Mouse (Mus musculus) kidney, embryonic 14.5 days (tissue): ENCODE results near the gene Kcnj15. TPM values are rescaled to one million over a fixed set of nuclear protein-coding genes. Genes with fewer than 3 reads are reported as not detected.

Experiments
- ATAC-seq: fragments of 200-750 bp; cut with Nextera tagmentation; 2 replicates; pipeline ENCODE4 v1.8.0; 2017; ENCODE audit warnings: moderate number of reproducible peaks, mild to moderate bottlenecking, moderate TSS enrichment, moderate library complexity; ENCODE audit not compliant: low FRiP score, low TSS enrichment
- H3K27ac ChIP-seq: fragments of 300-500 bp; sonication (generic); 2 replicates; pipeline ENCODE4 v1.5.1; 2014; ENCODE audit warnings: low read depth, mild to moderate bottlenecking, low read length, moderate library complexity, mixed read lengths
- H3K27me3 ChIP-seq: fragments of 300-500 bp; sonication (generic); 2 replicates; pipeline ENCODE4 v1.6.1; 2014; ENCODE audit warnings: mild to moderate bottlenecking, low read length; ENCODE audit not compliant: control insufficient read depth, insufficient read depth
- H3K36me3 ChIP-seq: fragments of 300-500 bp; sonication (generic); 2 replicates; pipeline ENCODE4 v1.6.1; 2014; ENCODE audit warnings: low read length, mixed read lengths; ENCODE audit not compliant: control insufficient read depth, insufficient read depth
- H3K4me1 ChIP-seq: fragments of 300-500 bp; sonication (generic); 2 replicates; pipeline ENCODE4 v1.6.1; 2014; ENCODE audit warnings: low read length, mixed read lengths; ENCODE audit not compliant: control insufficient read depth, insufficient read depth
- H3K4me2 ChIP-seq: fragments of 300-500 bp; sonication (generic); replicated peaks from 2 replicates; pipeline ENCODE4 v1.6.1; 2014; ENCODE audit warnings: low read depth, mild to moderate bottlenecking, low read length
- H3K4me3 ChIP-seq: fragments of 300-500 bp; sonication (generic); 2 replicates; pipeline ENCODE4 v1.5.1; 2014; ENCODE audit warnings: mild to moderate bottlenecking, low read length
- H3K9ac ChIP-seq: fragments of 300-500 bp; sonication (generic); 2 replicates; pipeline ENCODE4 v1.6.1; 2014; ENCODE audit warnings: low read depth, mild to moderate bottlenecking, low read length, moderate library complexity
- H3K9me3 ChIP-seq: fragments of 300-500 bp; sonication (generic); 2 replicates; pipeline ENCODE4 v1.6.1; 2016; ENCODE audit warnings: low read length; ENCODE audit not compliant: control insufficient read depth
- WGBS: fragments of 180-500 bp; shearing (Covaris S2); extraction: QIAGEN DNeasy Blood & Tissue Kit; methylation state at CpG from one replicate; pipeline ENCODE4 v1.1.7; 2014; 5-methylcytosine and 5-hydroxymethylcytosine counted together
- polyA plus RNA-seq: library from polyadenylated mRNA; unstranded; fragments of >200 nt; fragmentation: Nextera tagmentation; extraction: Ambion mirVana; gene quantifications from 2 replicates; pipeline ENCODE4 v1.2.1, GENCODE M21; 2014

The Kcnj15 gene
- polyA plus RNA-seq, 1 experiment from 2014 or later = 1.3 TPM

DNA sequence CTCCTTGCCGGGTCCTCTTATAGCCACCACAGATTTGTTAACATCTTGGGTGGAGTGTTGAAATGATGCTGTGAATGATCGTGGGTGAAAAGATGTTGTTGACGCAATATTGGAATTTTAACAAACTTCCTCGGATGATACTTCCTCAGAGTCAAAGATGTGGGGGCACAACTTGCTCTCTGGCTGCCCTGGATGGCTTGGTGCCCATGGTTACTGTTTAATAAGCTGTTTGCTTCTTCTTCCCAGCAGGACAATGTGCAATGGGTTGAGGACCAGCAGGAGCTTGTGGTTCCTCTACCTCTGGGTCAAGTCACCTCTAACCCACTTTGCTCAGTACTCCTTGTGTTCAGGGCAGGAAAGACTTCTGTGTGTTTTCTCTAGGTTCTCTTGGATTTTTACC is 15.2 kb upstream of the Kcnj15 start:
- H3K9me3 ChIP-seq = no peaks in the 10 kb centered on the region
- WGBS = 93% methylated on average over 4 of the region's 4 CpGs

DNA sequence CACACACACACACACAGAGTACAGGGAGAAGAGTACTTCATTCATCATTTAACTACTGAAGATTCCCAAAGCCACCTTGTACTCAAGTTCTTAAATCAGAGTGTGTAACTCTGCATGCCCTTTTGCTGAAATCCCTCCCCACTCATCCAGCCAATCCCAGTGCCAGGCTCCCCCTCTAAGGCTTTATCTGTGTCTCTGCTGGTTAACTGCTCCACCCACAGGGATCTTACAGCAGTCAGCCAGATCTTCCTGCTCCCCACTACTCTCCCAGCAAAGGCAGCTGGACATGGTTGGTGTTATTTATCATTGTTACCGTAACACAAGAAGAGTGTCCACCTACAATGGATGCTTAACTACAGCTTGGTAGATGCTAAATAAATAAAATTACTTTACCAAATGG is 14.0 kb upstream of the Kcnj15 start:
- H3K4me2 ChIP-seq = no peak overlapping the region
- H3K9ac ChIP-seq = no peak overlapping the region
- no peak overlapping the region for H3K4me3 ChIP-seq
- H3K9me3 ChIP-seq = no peaks in the 10 kb centered on the region
- no peaks in the 10 kb centered on the region for H3K36me3 ChIP-seq
- H3K27me3 ChIP-seq = no peaks in the 10 kb centered on the region
- ATAC-seq = no peak
- 79% methylated on average over 1 of the region's 1 CpGs for WGBS
- H3K27ac ChIP-seq = no peak overlapping the region
- no peaks in the 10 kb centered on the region for H3K4me1 ChIP-seq

More for the DNA sequence above, 15.2 kb upstream of the Kcnj15 start:
- no peak overlapping the region for H3K9ac ChIP-seq
- no peak overlapping the region for H3K4me3 ChIP-seq
- H3K27ac ChIP-seq = no peak overlapping the region
- no peaks in the 10 kb centered on the region for H3K4me1 ChIP-seq
- ATAC-seq = no peak
- no peaks in the 10 kb centered on the region for H3K27me3 ChIP-seq
- no peaks in the 10 kb centered on the region for H3K36me3 ChIP-seq
- no peak overlapping the region for H3K4me2 ChIP-seq

DNA sequence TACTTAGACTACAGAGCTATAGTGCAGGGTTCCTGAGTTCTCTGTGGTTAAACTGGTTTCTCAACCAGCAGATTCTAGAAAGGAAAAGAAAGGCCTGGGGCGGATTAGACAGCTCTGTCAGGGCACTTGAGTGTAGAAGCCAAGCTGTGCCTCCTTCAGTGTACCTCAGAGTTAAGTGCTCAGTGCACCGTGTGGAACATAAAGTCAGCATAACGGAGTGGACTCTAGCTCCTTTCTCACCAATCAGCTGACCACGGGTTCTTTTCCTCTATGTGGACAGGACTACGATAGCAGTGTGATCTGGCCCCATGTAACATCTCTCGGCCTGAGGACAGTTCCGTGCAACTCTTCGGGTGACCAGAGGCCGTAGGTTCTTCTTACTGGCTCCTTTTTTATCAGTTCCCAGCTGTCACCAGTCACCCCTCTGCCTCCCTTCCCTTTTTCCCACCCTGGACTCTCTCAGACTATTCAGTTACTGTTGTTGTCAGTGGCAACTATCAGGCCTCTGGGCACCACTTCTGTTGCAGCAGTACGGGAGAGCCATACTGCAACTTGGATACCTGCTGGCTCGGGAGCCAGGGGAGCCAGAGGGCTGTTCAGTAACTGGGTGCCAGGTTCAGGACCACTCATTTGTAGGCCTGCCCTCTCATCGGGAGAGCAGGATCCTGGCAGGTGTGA is 12.6 kb upstream of the Kcnj15 start:
- H3K9ac ChIP-seq = no peak overlapping the region
- H3K27me3 ChIP-seq = no peaks in the 10 kb centered on the region
- ATAC-seq = no peak
- H3K9me3 ChIP-seq = no peaks in the 10 kb centered on the region
- H3K36me3 ChIP-seq = no peaks in the 10 kb centered on the region
- H3K4me3 ChIP-seq = no peak overlapping the region
- no peak overlapping the region for H3K4me2 ChIP-seq
- no peak overlapping the region for H3K27ac ChIP-seq
- no peaks in the 10 kb centered on the region for H3K4me1 ChIP-seq
- 78% methylated on average over 12 of the region's 12 CpGs for WGBS

DNA sequence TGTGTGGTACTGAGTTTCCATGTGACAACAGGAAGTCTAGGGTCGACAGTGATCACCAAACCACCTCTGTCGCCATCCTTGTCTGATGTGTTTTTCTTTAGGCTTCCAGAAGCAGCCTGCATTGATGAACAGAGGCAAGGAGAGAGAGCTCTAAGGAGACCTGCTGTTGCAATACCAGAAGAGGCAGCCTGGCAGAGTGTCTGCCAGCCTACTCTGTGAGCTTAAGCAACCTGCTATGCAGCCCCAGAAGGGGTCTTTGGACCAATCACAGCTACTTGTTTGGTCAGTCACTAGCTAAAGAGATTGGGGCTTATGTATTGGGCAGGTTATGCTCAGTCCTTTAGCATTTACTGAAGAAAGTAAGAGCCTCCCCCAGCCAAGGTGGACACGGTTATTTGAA is 11.9 kb upstream of the Kcnj15 start:
- ATAC-seq = no peak
- H3K4me1 ChIP-seq = no peaks in the 10 kb centered on the region
- 68% methylated on average over 3 of the region's 3 CpGs for WGBS
- no peaks in the 10 kb centered on the region for H3K9me3 ChIP-seq
- H3K9ac ChIP-seq = no peak overlapping the region
- no peak overlapping the region for H3K27ac ChIP-seq
- no peaks in the 10 kb centered on the region for H3K27me3 ChIP-seq
- no peak overlapping the region for H3K4me2 ChIP-seq
- no peaks in the 10 kb centered on the region for H3K36me3 ChIP-seq
- no peak overlapping the region for H3K4me3 ChIP-seq

DNA sequence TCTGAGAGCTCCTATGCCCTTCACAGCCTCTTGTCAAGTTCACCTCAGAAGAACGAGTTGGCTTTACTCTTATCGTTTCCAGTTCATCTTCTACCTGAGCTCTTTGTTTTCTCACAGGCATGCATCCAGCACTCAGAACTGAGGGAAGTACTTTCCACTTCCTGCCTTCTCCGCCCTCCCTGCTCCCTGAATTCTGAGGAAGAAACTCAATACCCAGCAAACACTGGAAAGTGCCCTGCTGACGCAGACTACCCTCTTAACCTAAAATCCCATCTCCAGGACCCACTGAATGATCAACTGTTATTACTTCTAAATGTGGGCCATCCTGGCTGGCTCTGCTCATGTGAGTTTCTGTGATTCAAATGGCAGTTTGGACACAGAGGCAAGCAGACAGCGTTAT is 8.7 kb upstream of the Kcnj15 start:
- no peaks in the 10 kb centered on the region for H3K27me3 ChIP-seq
- no peak overlapping the region for H3K9ac ChIP-seq
- no peaks in the 10 kb centered on the region for H3K9me3 ChIP-seq
- no peak overlapping the region for H3K27ac ChIP-seq
- ATAC-seq = no peak
- no peaks in the 10 kb centered on the region for H3K4me1 ChIP-seq
- 58% methylated on average over 5 of the region's 5 CpGs for WGBS
- H3K4me2 ChIP-seq = no peak overlapping the region
- no peak overlapping the region for H3K4me3 ChIP-seq
- no peaks in the 10 kb centered on the region for H3K36me3 ChIP-seq

DNA sequence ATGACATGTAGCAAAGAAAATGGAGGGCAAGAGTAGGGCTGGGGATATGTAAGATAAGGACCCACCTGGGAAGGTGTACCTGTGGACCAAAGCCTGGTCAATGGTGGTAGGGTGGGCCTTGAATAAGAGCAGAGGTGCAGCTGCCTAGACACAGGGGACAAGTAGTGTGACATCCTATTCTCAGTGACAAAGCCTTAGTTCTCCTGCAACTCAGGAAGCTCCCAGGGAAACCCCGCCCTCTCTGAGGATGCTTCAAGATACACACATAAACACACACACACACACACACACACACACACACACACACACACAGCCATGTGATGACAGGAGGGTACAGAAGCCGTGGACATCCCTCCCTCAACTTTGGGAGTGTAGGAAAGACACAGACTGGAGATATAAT is 710 bp upstream of the Kcnj15 start:
- no peak overlapping the region for H3K4me2 ChIP-seq
- WGBS = 68% methylated on average over 2 of the region's 2 CpGs
- no peaks in the 10 kb centered on the region for H3K27me3 ChIP-seq
- no peak overlapping the region for H3K4me3 ChIP-seq
- H3K36me3 ChIP-seq = no peaks in the 10 kb centered on the region
- no peak overlapping the region for H3K27ac ChIP-seq
- no peak overlapping the region for H3K9ac ChIP-seq
- no peaks in the 10 kb centered on the region for H3K9me3 ChIP-seq
- ATAC-seq = no peak
- no peaks in the 10 kb centered on the region; the same call in 1 of the 2 replicates for H3K4me1 ChIP-seq

DNA sequence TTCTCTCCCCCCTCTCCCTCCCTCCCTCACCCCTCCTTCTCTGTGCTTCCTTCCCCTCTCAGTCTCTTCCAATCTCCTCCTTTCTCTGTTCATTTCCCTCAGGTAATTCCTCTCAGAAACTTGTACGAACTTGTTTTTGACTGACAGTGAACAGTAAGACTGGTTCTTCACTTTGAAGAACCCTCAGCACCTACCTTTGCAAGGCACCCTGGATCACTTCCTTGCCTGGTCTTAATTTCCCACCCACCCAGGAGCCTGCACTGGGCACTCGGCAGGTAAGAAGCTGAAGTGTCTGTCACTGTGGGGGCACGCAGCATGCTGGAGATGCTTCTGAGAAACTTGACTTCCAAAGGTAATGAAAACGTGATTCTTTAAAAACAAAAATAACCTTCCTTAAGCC is 742 bp downstream of the Kcnj15 start:
- H3K4me3 ChIP-seq = no peak overlapping the region

DNA sequence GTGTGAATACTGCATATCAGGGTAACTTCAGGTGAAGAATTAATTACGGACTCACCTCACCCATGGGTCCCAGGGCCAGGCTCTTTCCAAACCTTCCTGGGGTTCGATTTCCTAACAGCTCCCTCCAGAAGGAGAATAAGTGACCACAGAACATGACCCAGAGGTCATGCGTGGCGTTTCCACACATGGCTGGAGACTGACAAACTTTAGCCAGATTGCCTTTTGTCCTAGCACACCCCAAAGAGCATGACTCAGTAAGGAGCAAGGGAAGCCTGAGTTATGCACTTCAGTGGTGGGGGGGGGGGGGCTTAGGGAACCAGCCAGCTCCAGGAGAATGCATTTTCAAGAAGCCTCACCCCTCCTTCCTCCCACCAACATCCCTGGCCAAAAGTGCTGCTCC is 2.1 kb downstream of the Kcnj15 start:
- H3K9me3 ChIP-seq = no peaks in the 10 kb centered on the region
- no peaks in the 10 kb centered on the region; the same call in 1 of the 2 replicates for H3K4me1 ChIP-seq
- no peaks in the 10 kb centered on the region for H3K36me3 ChIP-seq
- no peak for ATAC-seq
- 21% methylated on average over 4 of the region's 4 CpGs for WGBS
- no peaks in the 10 kb centered on the region for H3K27me3 ChIP-seq
- no peak overlapping the region for H3K9ac ChIP-seq
- H3K4me2 ChIP-seq = no peak overlapping the region
- H3K4me3 ChIP-seq = no peak overlapping the region
- H3K27ac ChIP-seq = no peak overlapping the region

More for the DNA sequence above, 742 bp downstream of the Kcnj15 start:
- Histone ChIP-seq H3K4me2 (no peak overlapping the region), H3K27ac (no peak overlapping the region), H3K36me3 (no peaks in the 10 kb centered on the region), H3K9ac (no peak overlapping the region), H3K9me3 (no peaks in the 10 kb centered on the region), H3K4me1 (no peaks in the 10 kb centered on the region; the same call in 1 of the 2 replicates), H3K27me3 (no peaks in the 10 kb centered on the region)
- no peak for ATAC-seq
- WGBS = 40% methylated on average over 4 of the region's 4 CpGs

DNA sequence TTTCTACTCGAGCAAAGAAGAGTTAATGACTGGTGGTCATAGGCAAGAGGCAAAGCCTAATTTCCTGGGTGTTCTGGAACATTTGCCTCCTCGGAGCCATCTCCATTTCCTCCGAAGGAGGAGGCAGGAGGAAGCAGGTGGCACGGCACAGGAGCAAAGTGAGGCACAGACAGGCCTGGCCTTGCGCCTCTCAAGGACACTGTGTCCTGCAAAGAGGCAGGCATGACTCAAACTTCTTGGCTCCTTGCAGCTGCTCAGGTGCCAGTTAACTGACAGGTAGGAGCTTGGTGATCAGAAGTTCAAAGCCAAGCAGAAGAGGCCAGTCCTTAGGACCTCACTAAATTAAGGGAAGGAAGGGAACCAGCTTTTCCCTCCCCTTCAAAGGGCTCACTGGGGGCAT is 3.3 kb downstream of the Kcnj15 start:
- Histone ChIP-seq H3K4me2 (no peak overlapping the region), H3K27me3 (no peaks in the 10 kb centered on the region), H3K4me3 (no peak overlapping the region), H3K9me3 (no peaks in the 10 kb centered on the region), H3K4me1 (no peaks in the 10 kb centered on the region; the same call in 1 of the 2 replicates), H3K27ac (no peak overlapping the region), H3K9ac (no peak overlapping the region), H3K36me3 (no peaks in the 10 kb centered on the region)
- WGBS = 45% methylated on average over 5 of the region's 5 CpGs
- no peak for ATAC-seq
